Mouse (Mus musculus) heart, embryonic 14.5 days (tissue): ENCODE data around the gene Cdc37l1. TPM values are rescaled to one million over a fixed set of nuclear protein-coding genes. Genes with fewer than 3 reads are reported as not detected.
A peak's percentile ranks its signal among the peaks of the same experiment; 100 is the strongest.

Experiments used
- ATAC-seq: fragments of 200-750 bp; cut with Nextera tagmentation; 2 replicates; pipeline ENCODE4 v1.8.0; 2017; ENCODE audit warnings: low read depth, moderate TSS enrichment; ENCODE audit not compliant: insufficient number of reproducible peaks, insufficient read depth, low FRiP score
- H3K27ac ChIP-seq, 2 experiments: fragments of 200-500 bp in 1 of 2; fragments of 300-500 bp in 1 of 2; sonication (generic) in 1 of 2; replicated peaks in 1 of 2; 2 replicates each; pipeline ENCODE4 v1.5.1; 2012 to 2014; ENCODE audit warnings: low read depth in 2 of 2, low read length in 2 of 2, control low read depth in 1 of 2, mild to moderate bottlenecking in 1 of 2, mixed read lengths in 1 of 2; ENCODE audit not compliant: control insufficient read depth in 1 of 2, insufficient read depth in 1 of 2
- H3K27me3 ChIP-seq: fragments of 300-500 bp; sonication (generic); 2 replicates; pipeline ENCODE4 v1.6.1; 2014; ENCODE audit warnings: mild to moderate bottlenecking, low read length, control low read depth; ENCODE audit not compliant: control insufficient read depth, insufficient read depth
- H3K36me3 ChIP-seq: fragments of 300-500 bp; sonication (generic); 2 replicates; pipeline ENCODE4 v1.6.1; 2014; ENCODE audit warnings: mild to moderate bottlenecking, control low read depth, low read length, mixed read lengths; ENCODE audit not compliant: control insufficient read depth, insufficient read depth
- H3K4me1 ChIP-seq, 2 experiments: fragments of 200-500 bp in 1 of 2; fragments of 300-500 bp in 1 of 2; sonication (generic) in 1 of 2; 2 replicates each; pipeline ENCODE4 v1.6.1; 2012 to 2014; ENCODE audit warnings: low read length in 2 of 2, control low read depth in 1 of 2, mixed read lengths in 1 of 2; ENCODE audit not compliant: control insufficient read depth in 2 of 2, insufficient read depth in 2 of 2
- H3K4me2 ChIP-seq: fragments of 300-500 bp; sonication (generic); 2 replicates; pipeline ENCODE4 v1.6.1; 2014; ENCODE audit warnings: mild to moderate bottlenecking, low read length
- H3K4me3 ChIP-seq, 2 experiments: fragments of 200-500 bp in 1 of 2; fragments of 300-500 bp in 1 of 2; sonication (generic) in 1 of 2; 2 replicates each; pipeline ENCODE4 v1.5.1; 2012 to 2014; ENCODE audit warnings: low read length in 2 of 2, mild to moderate bottlenecking in 2 of 2, control low read depth in 1 of 2, low read depth in 1 of 2, moderate library complexity in 1 of 2; ENCODE audit not compliant: control insufficient read depth in 1 of 2, insufficient read depth in 1 of 2
- H3K9ac ChIP-seq: fragments of 300-500 bp; sonication (generic); 2 replicates; pipeline ENCODE4 v1.6.1; 2014; ENCODE audit warnings: mild to moderate bottlenecking, low read length
- H3K9me3 ChIP-seq: fragments of 300-500 bp; sonication (generic); 2 replicates; pipeline ENCODE4 v1.6.1; 2016; ENCODE audit warnings: low read length, control low read depth; ENCODE audit not compliant: control insufficient read depth
- WGBS: fragments of 180-500 bp; shearing (Covaris S2); extraction: QIAGEN DNeasy Blood & Tissue Kit; methylation state at CpG from one replicate; pipeline ENCODE4 v1.1.7; 2014; 5-methylcytosine and 5-hydroxymethylcytosine counted together
- polyA plus RNA-seq: library from polyadenylated mRNA; unstranded; fragments of >200 nt; fragmentation: Nextera tagmentation; extraction: Ambion mirVana; gene quantifications from 2 replicates; pipeline ENCODE4 v1.2.1, GENCODE M21; 2014

Gene Cdc37l1
- polyA plus RNA-seq, 1 experiment from 2014 or later, result 50.0 TPM

GRCm38 (mm10) chr19:28963842-28964551 is 26.2 kb upstream of the Cdc37l1 start, which contains the start of gene Plpp6:
Gene Plpp6, plus strand, starts transcription at chr19:28963953.
- H3K36me3 ChIP-seq, result no peaks in the 10 kb centered on the region
- peak within 1 kb of the TSS; percentile 88 to 91 for H3K27ac ChIP-seq
- H3K9ac ChIP-seq, result peak within 1 kb of the TSS; percentile 92
- peak within 1 kb of the TSS; percentile 87 for H3K4me2 ChIP-seq
- H3K4me3 ChIP-seq, result peak within 1 kb of the TSS; percentile 88 to 89
- peak; percentile 75 for ATAC-seq
- H3K4me1 ChIP-seq, result peaks cover 6 to 31% of the 10 kb centered on the region in 2 experiments
- H3K27me3 ChIP-seq, result no peaks in the 10 kb centered on the region
- under 1% methylated on average over 67 of the region's 73 CpGs for WGBS
- H3K9me3 ChIP-seq, result no peaks in the 10 kb centered on the region

GRCm38 (mm10) chr19:28964552-28964903 is 25.6 kb upstream of the Cdc37l1 start:
- WGBS, result 6% methylated on average over 16 of the region's 16 CpGs
- no peak for ATAC-seq

GRCm38 (mm10) chr19:28967652-28968051 is 22.5 kb upstream of the Cdc37l1 start, which contains the start of gene 4430402I18Rik:
Gene 4430402I18Rik, minus strand, starts transcription at chr19:28967800.
- 12% methylated on average over 11 of the region's 11 CpGs for WGBS
- Histone ChIP-seq H3K9ac (no peak within 1 kb of the TSS), H3K4me2 (0 out of 2 replicates have a peak within 1 kb of the TSS, but pooled peaks have one; percentile 36), H3K4me1 (peaks cover 6 to 29% of the 10 kb centered on the region in 2 experiments), H3K4me3 (no peak within 1 kb of the TSS), H3K27me3 (no peaks in the 10 kb centered on the region), H3K9me3 (no peaks in the 10 kb centered on the region), H3K36me3 (no peaks in the 10 kb centered on the region), H3K27ac (no peak within 1 kb of the TSS)
- ATAC-seq, result no peak

More at GRCm38 (mm10) chr19:28964552-28964903, 25.6 kb upstream of the Cdc37l1 start:
- H3K9ac ChIP-seq, result peak overlapping the region; percentile 92
- peaks cover 6 to 31% of the 10 kb centered on the region in 2 experiments for H3K4me1 ChIP-seq
- peak overlapping the region; percentile 87 for H3K4me2 ChIP-seq
- H3K4me3 ChIP-seq, result peak overlapping the region; percentile 88 to 89
- no peaks in the 10 kb centered on the region for H3K36me3 ChIP-seq
- H3K27ac ChIP-seq, result peak overlapping the region; percentile 88 to 91; a peak in 3 of 4 replicates
- no peaks in the 10 kb centered on the region for H3K9me3 ChIP-seq
- no peaks in the 10 kb centered on the region for H3K27me3 ChIP-seq

GRCm38 (mm10) chr19:28968178-28968577 is 22.0 kb upstream of the Cdc37l1 start:
- Histone ChIP-seq H3K9ac (no peak overlapping the region), H3K9me3 (no peaks in the 10 kb centered on the region), H3K4me3 (no peak overlapping the region), H3K4me1 (peaks cover 6 to 24% of the 10 kb centered on the region in 2 experiments), H3K27ac (no peak overlapping the region), H3K4me2 (no peak overlapping the region), H3K36me3 (no peaks in the 10 kb centered on the region), H3K27me3 (no peaks in the 10 kb centered on the region)
- WGBS, result 75% methylated on average over 4 of the region's 4 CpGs
- no peak for ATAC-seq

- Histone ChIP-seq H3K27me3 (no peaks in the 10 kb centered on the region), H3K4me1 (peaks cover 6 to 20% of the 10 kb centered on the region in 2 experiments), H3K9ac (no peak overlapping the region), H3K27ac (no peak overlapping the region), H3K36me3 (no peaks in the 10 kb centered on the region), H3K4me3 (no peak overlapping the region), H3K9me3 (no peaks in the 10 kb centered on the region), H3K4me2 (no peak overlapping the region)
- WGBS, result 80% methylated on average over 5 of the region's 5 CpGs
- no peak for ATAC-seq
Observed at GRCm38 (mm10) chr19:28969231-28969630, 20.9 kb upstream of the Cdc37l1 start.

- no peak overlapping the region for H3K9ac ChIP-seq
- peak overlapping the region; percentile 6; the same call in 1 of the 2 replicates for H3K4me2 ChIP-seq
- ATAC-seq, result no peak
- no peak overlapping the region for H3K27ac ChIP-seq
- no peaks in the 10 kb centered on the region for H3K36me3 ChIP-seq
- H3K27me3 ChIP-seq, result no peaks in the 10 kb centered on the region
- H3K4me1 ChIP-seq, result peaks cover 2 to 11% of the 10 kb centered on the region in 2 experiments; a peak in 2 of 4 replicates
- no peak overlapping the region for H3K4me3 ChIP-seq
- 47% methylated on average over 11 of the region's 11 CpGs for WGBS
- H3K9me3 ChIP-seq, result no peaks in the 10 kb centered on the region
Observed at GRCm38 (mm10) chr19:28970251-28970650, 19.9 kb upstream of the Cdc37l1 start.

- peak overlapping the region; percentile 77 for H3K4me2 ChIP-seq
- ATAC-seq, result no peak
- H3K4me1 ChIP-seq, result no peaks in the 10 kb centered on the region
- H3K27me3 ChIP-seq, result no peaks in the 10 kb centered on the region
- no peak overlapping the region for H3K27ac ChIP-seq
- peak overlapping the region; percentile 44 to 46 for H3K4me3 ChIP-seq
- no peaks in the 10 kb centered on the region for H3K9me3 ChIP-seq
- no peaks in the 10 kb centered on the region for H3K36me3 ChIP-seq
- 14% methylated on average over 35 of the region's 35 CpGs for WGBS
- H3K9ac ChIP-seq, result peak overlapping the region; percentile 31; the same call in 1 of the 2 replicates
Observed at GRCm38 (mm10) chr19:28974862-28975611, 15.1 kb upstream of the Cdc37l1 start.
